In genomic region chr2:158138778-158139177, GRCm38 (mm10) we compare ENCODE assay signal across 15 mouse cellular contexts. TPM values are rescaled to one million over a fixed set of nuclear protein-coding genes. Genes with fewer than 3 reads are reported as not detected.
DNase-seq lines count a peak whose midpoint lies in the region; ATAC-seq and TF ChIP-seq lines count a peak whose summit lies in the region.
"Had no signal": no experiment of that assay in that cellular context is flagged by ENCODE, and none has a peak within 500 bp of the region (broad histone marks: within the 10 kb centered on the region; RNA-seq: fewer than 3 reads in every experiment).

No protein-coding gene starts in this region.

- peak overlapping the region; percentile 37; the same call in 1 of the 2 replicates for H3K4me2 ChIP-seq in heart, embryonic 11.5 days
- H3K4me2 ChIP-seq in liver, embryonic 12.5 days: no peak overlapping the region
- no peak overlapping the region for H3K4me2 ChIP-seq in embryonic facial prominence, embryonic 14.5 days (ENCODE audit: low read depth, low read length)
- no peak overlapping the region for H3K4me2 ChIP-seq in heart, postnatal 0 days (ENCODE audit: low read depth, low read length)
- H3K4me2 ChIP-seq: kidney, embryonic 15.5 days; midbrain, embryonic 12.5 days; neural tube, embryonic 12.5 days had no signal

- peak overlapping the region; percentile 92 for H3K27ac ChIP-seq in heart, embryonic 11.5 days (ENCODE audit: low read depth, low read length)
- H3K27ac ChIP-seq in liver, embryonic 12.5 days: peak overlapping the region; percentile 98; the same call in 1 of the 2 replicates
- peak overlapping the region; percentile 69 for H3K27ac ChIP-seq in embryonic facial prominence, embryonic 14.5 days (replicated peaks; ENCODE audit: low read depth, low read length)
- H3K27ac ChIP-seq in heart, postnatal 0 days (ENCODE audit: low read depth): peak overlapping the region; percentile 96
- H3K27ac ChIP-seq: hindbrain, postnatal 0 days; midbrain, embryonic 12.5 days; neural tube, embryonic 12.5 days had no signal

- H3K27me3 ChIP-seq in heart, embryonic 11.5 days (ENCODE audit: control insufficient read depth, insufficient read depth, low read length): no peaks in the 10 kb centered on the region
- no peaks in the 10 kb centered on the region for H3K27me3 ChIP-seq in liver, embryonic 12.5 days (replicated peaks)
- no peaks in the 10 kb centered on the region for H3K27me3 ChIP-seq in embryonic facial prominence, embryonic 14.5 days (replicated peaks; ENCODE audit: control insufficient read depth, insufficient read depth, low read length)
- no peaks in the 10 kb centered on the region for H3K27me3 ChIP-seq in heart, postnatal 0 days (ENCODE audit: control insufficient read depth, insufficient read depth, low read length)
- H3K27me3 ChIP-seq: kidney, embryonic 15.5 days; neural tube, embryonic 12.5 days had no signal

- no peak overlapping the region for H3K4me3 ChIP-seq in heart, embryonic 11.5 days (ENCODE audit: low read depth, low read length)
- H3K4me3 ChIP-seq in liver, embryonic 12.5 days: no peak overlapping the region
- no peak overlapping the region for H3K4me3 ChIP-seq in embryonic facial prominence, embryonic 14.5 days (ENCODE audit: low read depth, low read length)
- no peak overlapping the region for H3K4me3 ChIP-seq in heart, postnatal 0 days (ENCODE audit: low read depth, low read length)
- H3K4me3 ChIP-seq: kidney, embryonic 15.5 days; midbrain, embryonic 12.5 days; neural tube, embryonic 12.5 days had no signal

- DNase-seq in heart, adult 9 months (ENCODE audit: low spot score in 2 of 2): no peak
- no peak for DNase-seq in liver
- DNase-seq in embryonic facial prominence, embryonic 14.5 days (ENCODE audit: low spot score): no peak
- no peak for DNase-seq in heart, postnatal 0 days (ENCODE audit: low spot score)
- no peak for DNase-seq in c-Kit-positive CD71-positive TER-119-positive erythroid progenitor cells, embryonic 14.5 days (ENCODE audit: low spot score)
- DNase-seq: cerebellum, adult 9-10 months; kidney, postnatal 4 days; thymus, postnatal 14 days had no signal

- H3K9me3 ChIP-seq in heart, embryonic 11.5 days (replicated peaks; ENCODE audit: control insufficient read depth, low read length): no peaks in the 10 kb centered on the region
- H3K9me3 ChIP-seq in liver, embryonic 12.5 days (replicated peaks): no peaks in the 10 kb centered on the region
- no peaks in the 10 kb centered on the region for H3K9me3 ChIP-seq in embryonic facial prominence, embryonic 14.5 days (ENCODE audit: control insufficient read depth, low read length)
- no peaks in the 10 kb centered on the region for H3K9me3 ChIP-seq in heart, postnatal 0 days (replicated peaks; ENCODE audit: control insufficient read depth, low read length)
- H3K9me3 ChIP-seq: kidney, embryonic 15.5 days; midbrain, embryonic 12.5 days; neural tube, embryonic 12.5 days had no signal

- no peak for TF ChIP-seq EP300 in heart, postnatal 0 days (IDR thresholded peaks at IDR 0.05; ENCODE audit: low read depth)

- 84% methylated on average over 9 of the region's 9 CpGs for WGBS in heart, embryonic 11.5 days (ENCODE audit: insufficient replicate concordance)
- 95% methylated on average over 9 of the region's 9 CpGs for WGBS in liver, embryonic 12.5 days (ENCODE audit: insufficient replicate concordance)
- WGBS in embryonic facial prominence, embryonic 14.5 days: 90% methylated on average over 9 of the region's 9 CpGs
- WGBS in heart, postnatal 0 days: 67% methylated on average over 9 of the region's 9 CpGs

- no peak for TF ChIP-seq CTCF in heart, postnatal 0 days (IDR thresholded peaks at IDR 0.05; ENCODE audit: low read depth)

- H3K36me3 ChIP-seq in heart, embryonic 11.5 days (ENCODE audit: control insufficient read depth, insufficient read depth, low read length): peaks cover 16% of the 10 kb centered on the region
- H3K36me3 ChIP-seq in liver, embryonic 12.5 days: peaks cover 94% of the 10 kb centered on the region
- H3K36me3 ChIP-seq in embryonic facial prominence, embryonic 14.5 days (ENCODE audit: control insufficient read depth, insufficient read depth, low read length): no peaks in the 10 kb centered on the region
- peaks cover 49% of the 10 kb centered on the region for H3K36me3 ChIP-seq in heart, postnatal 0 days (replicated peaks; ENCODE audit: control insufficient read depth, insufficient read depth, low read length)
- H3K36me3 ChIP-seq: midbrain, embryonic 12.5 days; neural tube, embryonic 12.5 days had no signal

- ATAC-seq in heart, embryonic 11.5 days (replicated peaks; ENCODE audit: insufficient number of reproducible peaks, low FRiP score, low TSS enrichment): no peak
- ATAC-seq in liver, embryonic 12.5 days: no peak
- ATAC-seq in embryonic facial prominence, embryonic 14.5 days (ENCODE audit: low read depth): no peak
- no peak for ATAC-seq in heart, postnatal 0 days (ENCODE audit: insufficient read depth, low read depth)
- ATAC-seq: hindbrain, postnatal 0 days; intestine, postnatal 0 days had no signal

- peaks cover 52% of the 10 kb centered on the region for H3K4me1 ChIP-seq in heart, embryonic 11.5 days (ENCODE audit: control insufficient read depth, insufficient read depth, low read length)
- peaks cover 74% of the 10 kb centered on the region for H3K4me1 ChIP-seq in liver, embryonic 12.5 days
- peaks cover 15% of the 10 kb centered on the region for H3K4me1 ChIP-seq in embryonic facial prominence, embryonic 14.5 days (ENCODE audit: control insufficient read depth, insufficient read depth, low read length)
- H3K4me1 ChIP-seq in heart, postnatal 0 days (ENCODE audit: control insufficient read depth, insufficient read depth): peaks cover 47% of the 10 kb centered on the region

- peak overlapping the region; percentile 62 for H3K9ac ChIP-seq in heart, embryonic 11.5 days (ENCODE audit: low read depth, low read length)
- H3K9ac ChIP-seq in liver, embryonic 12.5 days: no peak overlapping the region
- no peak overlapping the region for H3K9ac ChIP-seq in embryonic facial prominence, embryonic 14.5 days (ENCODE audit: low read depth, low read length)
- peak overlapping the region; percentile 50; the same call in 1 of the 2 replicates for H3K9ac ChIP-seq in heart, postnatal 0 days (replicated peaks; ENCODE audit: low read depth, low read length)
- H3K9ac ChIP-seq: kidney, embryonic 15.5 days; midbrain, embryonic 12.5 days; neural tube, embryonic 12.5 days had no signal

RNA-seq across cellular contexts. Expression of gene Tgm2, which starts 7.5 kb away (rescaled TPM):
- 129 and 130 TPM in 2 replicates for polyA plus RNA-seq in heart, embryonic 11.5 days (2014; fragmentation: Nextera tagmentation; extraction: Ambion mirVana)
- polyA plus RNA-seq in liver, embryonic 12.5 days (2016; fragmentation: Nextera tagmentation; extraction: Ambion mirVana): 69.4 and 69.9 TPM in 2 replicates
- polyA plus RNA-seq in embryonic facial prominence, embryonic 14.5 days (2014; fragmentation: Nextera tagmentation; extraction: Ambion mirVana): 18.8 and 19.9 TPM in 2 replicates
- 445 and 622 TPM in 2 replicates for total RNA-seq in heart, postnatal 0 days (2014; rRNA removed; ENCODE audit: low replicate concordance)
- 136 and 155 TPM in 2 replicates for polyA plus RNA-seq in heart, postnatal 0 days (2015; fragmentation: Nextera tagmentation; extraction: Ambion mirVana)

Comparison
In these comparisons a context has a peak if more than half of its experiments do, and no peak if none do; other contexts are left out.
1. H3K9ac ChIP-seq: peak in heart, embryonic 11.5 days (single experiment) and heart, postnatal 0 days (single experiment); none in liver, embryonic 12.5 days (single experiment) and embryonic facial prominence, embryonic 14.5 days (single experiment).
2. Peak in every context shown above with its lines, with median percentiles within 50 percentile points of each other: H3K27ac ChIP-seq.